In genomic region chr4:132034242-132034641, GRCm38 (mm10) we compare ENCODE assay signal across 15 mouse cellular contexts. TPM values are rescaled to one million over a fixed set of nuclear protein-coding genes. Genes with fewer than 3 reads are reported as not detected.
DNase-seq lines count a peak whose midpoint lies in the region; ATAC-seq lines count a peak whose summit lies in the region.
"Had no signal": no experiment of that assay in that cellular context is flagged by ENCODE, and none has a peak within 500 bp of the region (broad histone marks: within the 10 kb centered on the region; RNA-seq: fewer than 3 reads in every experiment).

No protein-coding gene starts in this region.

- intact Hi-C loops in left cerebral cortex, postnatal 25 days (cut with DNase I) = loop anchor here (5.0 kb wide), 1 partner anchor 43 kb away; the partner anchor contains the start of gene Epb41

- 72% methylated on average over 2 of the region's 2 CpGs for WGBS in heart, embryonic 13.5 days
- 74% methylated on average over 2 of the region's 2 CpGs for WGBS in heart, embryonic 11.5 days (ENCODE audit: insufficient replicate concordance)
- WGBS in neural tube, embryonic 11.5 days = 33% methylated on average over 2 of the region's 2 CpGs
- 13% methylated on average over 2 of the region's 2 CpGs for WGBS in neural tube, embryonic 15.5 days
- 20% methylated on average over 2 of the region's 2 CpGs for WGBS in hindbrain, embryonic 13.5 days

- peaks cover 55% of the 10 kb centered on the region for H3K4me1 ChIP-seq in heart, embryonic 13.5 days
- peaks cover 13% of the 10 kb centered on the region for H3K4me1 ChIP-seq in heart, embryonic 11.5 days (ENCODE audit: control insufficient read depth, insufficient read depth, low read length)
- H3K4me1 ChIP-seq in neural tube, embryonic 11.5 days (ENCODE audit: control insufficient read depth, insufficient read depth, low read length) = peaks cover 17% of the 10 kb centered on the region
- peaks cover 24% of the 10 kb centered on the region for H3K4me1 ChIP-seq in neural tube, embryonic 15.5 days
- H3K4me1 ChIP-seq in hindbrain, embryonic 13.5 days (replicated peaks) = peaks cover 58% of the 10 kb centered on the region

- peak overlapping the region; percentile 12; the same call in 1 of the 2 replicates for H3K4me2 ChIP-seq in heart, embryonic 13.5 days
- H3K4me2 ChIP-seq in heart, embryonic 11.5 days = no peak overlapping the region
- H3K4me2 ChIP-seq in neural tube, embryonic 11.5 days (ENCODE audit: low read depth) = no peak overlapping the region
- no peak overlapping the region for H3K4me2 ChIP-seq in neural tube, embryonic 15.5 days
- no peak overlapping the region for H3K4me2 ChIP-seq in hindbrain, embryonic 13.5 days
- H3K4me2 ChIP-seq: embryonic facial prominence, embryonic 13.5 days had no signal

- H3K27ac ChIP-seq in heart, embryonic 13.5 days (replicated peaks) = no peak overlapping the region
- H3K27ac ChIP-seq in heart, embryonic 11.5 days (ENCODE audit: low read depth, low read length) = no peak overlapping the region
- peak overlapping the region; percentile 73 for H3K27ac ChIP-seq in neural tube, embryonic 11.5 days (ENCODE audit: low read depth, low read length)
- no peak overlapping the region for H3K27ac ChIP-seq in neural tube, embryonic 15.5 days (replicated peaks)
- peak overlapping the region; percentile 48; the same call in 1 of the 2 replicates for H3K27ac ChIP-seq in hindbrain, embryonic 13.5 days
- H3K27ac ChIP-seq: embryonic facial prominence, embryonic 13.5 days had no signal

- H3K4me3 ChIP-seq in heart, embryonic 13.5 days = no peak overlapping the region
- no peak overlapping the region for H3K4me3 ChIP-seq in heart, embryonic 11.5 days (ENCODE audit: low read depth, low read length)
- H3K4me3 ChIP-seq in neural tube, embryonic 11.5 days (ENCODE audit: low read depth, low read length) = no peak overlapping the region
- H3K4me3 ChIP-seq in neural tube, embryonic 15.5 days (replicated peaks) = no peak overlapping the region
- no peak overlapping the region for H3K4me3 ChIP-seq in hindbrain, embryonic 13.5 days
- H3K4me3 ChIP-seq: embryonic facial prominence, embryonic 13.5 days had no signal

- no peak for ATAC-seq in heart, embryonic 13.5 days (ENCODE audit: extremely low read depth, insufficient number of reproducible peaks, low FRiP score, low TSS enrichment)
- ATAC-seq in heart, embryonic 11.5 days (replicated peaks; ENCODE audit: insufficient number of reproducible peaks, low FRiP score, low TSS enrichment) = no peak
- peak; percentile 53; the same call in 1 of the 2 replicates for ATAC-seq in neural tube, embryonic 11.5 days (ENCODE audit: insufficient read depth, low FRiP score, low TSS enrichment)
- ATAC-seq in neural tube, embryonic 15.5 days (ENCODE audit: low FRiP score) = no peak
- ATAC-seq in hindbrain, embryonic 13.5 days (ENCODE audit: low FRiP score) = no peak

- H3K36me3 ChIP-seq in heart, embryonic 13.5 days = no peaks in the 10 kb centered on the region
- H3K36me3 ChIP-seq in heart, embryonic 11.5 days (ENCODE audit: control insufficient read depth, insufficient read depth, low read length) = no peaks in the 10 kb centered on the region
- H3K36me3 ChIP-seq in neural tube, embryonic 11.5 days (ENCODE audit: control insufficient read depth, insufficient read depth, low read length) = no peaks in the 10 kb centered on the region
- H3K36me3 ChIP-seq in neural tube, embryonic 15.5 days = no peaks in the 10 kb centered on the region
- no peaks in the 10 kb centered on the region for H3K36me3 ChIP-seq in hindbrain, embryonic 13.5 days
- H3K36me3 ChIP-seq: embryonic facial prominence, embryonic 13.5 days had no signal

- no peaks in the 10 kb centered on the region for H3K9me3 ChIP-seq in heart, embryonic 13.5 days
- no peaks in the 10 kb centered on the region for H3K9me3 ChIP-seq in heart, embryonic 11.5 days (replicated peaks; ENCODE audit: control insufficient read depth, low read length)
- H3K9me3 ChIP-seq in neural tube, embryonic 11.5 days (ENCODE audit: control insufficient read depth, low read length) = no peaks in the 10 kb centered on the region
- H3K9me3 ChIP-seq in neural tube, embryonic 15.5 days (replicated peaks) = no peaks in the 10 kb centered on the region
- no peaks in the 10 kb centered on the region for H3K9me3 ChIP-seq in hindbrain, embryonic 13.5 days
- H3K9me3 ChIP-seq: embryonic facial prominence, embryonic 13.5 days had no signal

- H3K9ac ChIP-seq in heart, embryonic 13.5 days = no peak overlapping the region
- no peak overlapping the region for H3K9ac ChIP-seq in heart, embryonic 11.5 days (ENCODE audit: low read depth, low read length)
- H3K9ac ChIP-seq in neural tube, embryonic 11.5 days (ENCODE audit: low read length) = no peak overlapping the region
- H3K9ac ChIP-seq in neural tube, embryonic 15.5 days (replicated peaks) = no peak overlapping the region
- H3K9ac ChIP-seq in hindbrain, embryonic 13.5 days = no peak overlapping the region
- H3K9ac ChIP-seq: embryonic facial prominence, embryonic 13.5 days had no signal

- peak; percentile 40 for DNase-seq in neural tube, embryonic 11.5 days (ENCODE audit: low spot score)
- DNase-seq in kidney, postnatal 4 days = no peak
- DNase-seq in left cerebral cortex, postnatal 25 days (ENCODE audit: low spot score in 2 of 2) = no peak
- DNase-seq in right cerebral cortex, postnatal 14 days = no peak
- DNase-seq: cerebellum, adult 18-20 months; heart, postnatal 10 days; kidney, adult 18-20 months; lung, postnatal 36 days had no signal

- no peaks in the 10 kb centered on the region for H3K27me3 ChIP-seq in heart, embryonic 13.5 days (replicated peaks)
- H3K27me3 ChIP-seq in heart, embryonic 11.5 days (ENCODE audit: control insufficient read depth, insufficient read depth, low read length) = no peaks in the 10 kb centered on the region
- no peaks in the 10 kb centered on the region for H3K27me3 ChIP-seq in neural tube, embryonic 11.5 days (ENCODE audit: control insufficient read depth, insufficient read depth, low read length)
- no peaks in the 10 kb centered on the region for H3K27me3 ChIP-seq in neural tube, embryonic 15.5 days (replicated peaks)
- H3K27me3 ChIP-seq in hindbrain, embryonic 13.5 days = no peaks in the 10 kb centered on the region
- H3K27me3 ChIP-seq: embryonic facial prominence, embryonic 13.5 days had no signal

RNA-seq across cellular contexts. Expression of gene Gm10300, which starts 40.3 kb away (rescaled TPM):
- 0.08 and 0.13 TPM in 2 replicates for polyA plus RNA-seq in heart, embryonic 13.5 days (2015; fragmentation: Nextera tagmentation; extraction: Ambion mirVana)
- polyA plus RNA-seq in heart, embryonic 11.5 days (2014; fragmentation: Nextera tagmentation; extraction: Ambion mirVana) = 0.10 and 0.20 TPM in 2 replicates
- not detected in 2 replicates for polyA plus RNA-seq in neural tube, embryonic 11.5 days (2014; fragmentation: Nextera tagmentation; extraction: Ambion mirVana)
- polyA plus RNA-seq in neural tube, embryonic 15.5 days (2015; fragmentation: Nextera tagmentation; extraction: Ambion mirVana) = not detected in 2 replicates
- not detected in 2 replicates for polyA plus RNA-seq in hindbrain, embryonic 13.5 days (2015; fragmentation: Nextera tagmentation; extraction: Ambion mirVana)
- total RNA-seq in left cerebral cortex, postnatal 25 days (2021) = not detected
- total RNA-seq: ES-E14; left cerebral cortex, adult 18-20 months had no signal

RNA-seq across cellular contexts. Expression of gene Epb41, which starts 40.9 kb away (rescaled TPM):
- polyA plus RNA-seq in heart, embryonic 13.5 days (2015; fragmentation: Nextera tagmentation; extraction: Ambion mirVana) = 58.5 and 76.5 TPM in 2 replicates
- polyA plus RNA-seq in heart, embryonic 11.5 days (2014; fragmentation: Nextera tagmentation; extraction: Ambion mirVana) = 67.5 and 73.2 TPM in 2 replicates
- 200 and 203 TPM in 2 replicates for polyA plus RNA-seq in neural tube, embryonic 11.5 days (2014; fragmentation: Nextera tagmentation; extraction: Ambion mirVana)
- 48.1 and 51.3 TPM in 2 replicates for polyA plus RNA-seq in neural tube, embryonic 15.5 days (2015; fragmentation: Nextera tagmentation; extraction: Ambion mirVana)
- 94.7 and 95.1 TPM in 2 replicates for polyA plus RNA-seq in hindbrain, embryonic 13.5 days (2015; fragmentation: Nextera tagmentation; extraction: Ambion mirVana)
- total RNA-seq in left cerebral cortex, postnatal 25 days (2021) = 10 to 100 TPM; 32.5 to 42.7 TPM

Comparison
In these comparisons a context has a peak if more than half of its experiments do, and no peak if none do; other contexts are left out.
1. H3K27ac ChIP-seq: peak in neural tube, embryonic 11.5 days (single experiment) and hindbrain, embryonic 13.5 days (single experiment); none in heart, embryonic 13.5 days (single experiment), heart, embryonic 11.5 days (single experiment) and neural tube, embryonic 15.5 days (single experiment).